Mouse (Mus musculus): ENCODE results near the gene Myh14. TPM values are rescaled to one million over a fixed set of nuclear protein-coding genes. Genes with fewer than 3 reads are reported as not detected.

Myh14 gene
- total and polyA plus RNA-seq, 3 experiments: under 0.01 to 0.08 TPM; not detected in 1

- no peak within 1 kb of the TSS for H3K4me3 ChIP-seq (ENCODE audit: control insufficient read depth in 1 of 2, insufficient read depth in 1 of 2, low read depth in 2 of 2, low read length in 2 of 2)
- no peaks in the 10 kb centered on the region for H3K79me2 ChIP-seq (ENCODE audit: control insufficient read depth, insufficient read depth, low read length, poor library complexity)
- no peak within 1 kb of the TSS for H3K9ac ChIP-seq (ENCODE audit: control insufficient read depth, low read depth, low read length, poor library complexity, severe bottlenecking)
- DNase-seq (ENCODE audit: low read depth, low spot score): no peak
- H3K27ac ChIP-seq (ENCODE audit: control insufficient read depth, low read depth, low read length): no peak within 1 kb of the TSS
- no peaks in the 10 kb centered on the region for H3K27me3 ChIP-seq (ENCODE audit: control insufficient read depth in 1 of 2, insufficient read depth in 2 of 2, low read length in 2 of 2)
- no peaks in the 10 kb centered on the region for H3K4me1 ChIP-seq (ENCODE audit: control insufficient read depth in 1 of 2, insufficient read depth in 2 of 2, low read length in 2 of 2)
- no peaks in the 10 kb centered on the region for H3K36me3 ChIP-seq (ENCODE audit: control insufficient read depth in 1 of 2, insufficient read depth in 2 of 2, low read length in 2 of 2)
- no peaks in the 10 kb centered on the region for H3K9me3 ChIP-seq (replicated peaks; ENCODE audit: insufficient read depth, low read length)
- TF ChIP-seq POLR2A (IDR thresholded peaks at IDR 0.05; ENCODE audit: control insufficient read depth in 1 of 2, insufficient read depth in 1 of 2, low read depth in 1 of 2, low read length in 2 of 2, poor library complexity in 1 of 2): no peak
- no peak for TF ChIP-seq UBTF (IDR thresholded peaks at IDR 0.05; ENCODE audit: borderline replicate concordance, insufficient read depth, low read depth, low read length)
- no peak for TF ChIP-seq MAFK (IDR thresholded peaks at IDR 0.05; ENCODE audit: borderline replicate concordance, low read depth, low read length)
- no peak for TF ChIP-seq MAX (IDR thresholded peaks at IDR 0.05; ENCODE audit: low read length)
- TF ChIP-seq MYC (IDR thresholded peaks at IDR 0.05; ENCODE audit: low read depth, low read length): no peak
Measured at GRCm38 (mm10) chr7:44590402-44591347, 80.0 kb downstream of the Myh14 start, which contains the start of gene Kcnc3. TSS of gene Kcnc3 (plus strand) at chr7:44590664.

DNA sequence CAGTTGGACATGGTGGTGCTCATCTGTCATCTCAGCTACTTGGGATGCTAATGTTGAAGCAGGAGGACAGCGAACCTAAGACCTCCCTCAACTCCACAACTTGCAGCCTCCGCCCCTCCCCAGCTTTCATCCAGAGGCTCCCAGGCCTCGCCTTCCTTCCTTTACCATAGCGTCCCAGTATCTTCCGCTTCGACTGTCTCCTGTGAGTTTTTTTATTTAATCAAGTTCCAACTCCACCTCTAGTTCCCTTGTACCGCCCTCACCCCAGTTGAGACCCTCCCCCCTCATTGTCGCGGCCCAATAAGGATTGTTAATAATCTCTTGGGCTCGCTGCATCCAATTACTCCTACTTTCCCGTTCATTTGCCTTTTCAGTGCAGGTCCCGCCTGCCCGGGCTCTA lies 80.7 kb downstream of the Myh14 start:
- H3K9me3 ChIP-seq (replicated peaks; ENCODE audit: insufficient read depth, low read length): no peaks in the 10 kb centered on the region
- no peak overlapping the region for H3K27ac ChIP-seq (ENCODE audit: control insufficient read depth, low read depth, low read length)
- H3K9ac ChIP-seq (ENCODE audit: control insufficient read depth, low read depth, low read length, poor library complexity, severe bottlenecking): no peak overlapping the region
- no peak for TF ChIP-seq NRF1 (IDR thresholded peaks at IDR 0.05; ENCODE audit: insufficient read depth, low read depth, low read length, poor library complexity, severe bottlenecking)
- no peak for TF ChIP-seq MEF2A (IDR thresholded peaks at IDR 0.05; ENCODE audit: extremely low read depth, insufficient replicate concordance, low read depth, low read length, poor library complexity, severe bottlenecking)
- TF ChIP-seq ETS1 (IDR thresholded peaks at IDR 0.05; ENCODE audit: low read depth, low read length): no peak
- no peak for TF ChIP-seq MYB (IDR thresholded peaks at IDR 0.05; ENCODE audit: low read depth, low read length)
- no peak for TF ChIP-seq RAD21 (IDR thresholded peaks at IDR 0.05; ENCODE audit: low read depth, low read length)
- TF ChIP-seq POLR2A (IDR thresholded peaks at IDR 0.05; ENCODE audit: control insufficient read depth in 1 of 2, insufficient read depth in 1 of 2, low read depth in 1 of 2, low read length in 2 of 2, poor library complexity in 1 of 2): no peak
- TF ChIP-seq BHLHE40 (IDR thresholded peaks at IDR 0.05; ENCODE audit: borderline replicate concordance, low read depth, low read length): no peak
- TF ChIP-seq POLR2AphosphoS5 (IDR thresholded peaks at IDR 0.05; ENCODE audit: borderline replicate concordance, low read depth, low read length): no peak
- TF ChIP-seq HCFC1 (IDR thresholded peaks at IDR 0.05; ENCODE audit: low read depth, low read length): no peak
- TF ChIP-seq ELF1 (IDR thresholded peaks at IDR 0.05; ENCODE audit: low read depth, low read length): no peak
- H3K36me3 ChIP-seq (ENCODE audit: control insufficient read depth in 1 of 2, insufficient read depth in 2 of 2, low read length in 2 of 2): no peaks in the 10 kb centered on the region
- no peaks in the 10 kb centered on the region for H3K27me3 ChIP-seq (ENCODE audit: control insufficient read depth in 1 of 2, insufficient read depth in 2 of 2, low read length in 2 of 2)
- H3K4me1 ChIP-seq (ENCODE audit: control insufficient read depth in 1 of 2, insufficient read depth in 2 of 2, low read length in 2 of 2): no peaks in the 10 kb centered on the region
- no peaks in the 10 kb centered on the region for H3K79me2 ChIP-seq (ENCODE audit: control insufficient read depth, insufficient read depth, low read length, poor library complexity)
- no peak for DNase-seq (ENCODE audit: low read depth, low spot score)
- no peak overlapping the region for H3K4me3 ChIP-seq (ENCODE audit: control insufficient read depth in 1 of 2, insufficient read depth in 1 of 2, low read depth in 2 of 2, low read length in 2 of 2)

Data from MEL (cell line).